Mouse (Mus musculus) erythroblast, embryonic 14.5 days (primary cell): Measurements from ENCODE around the gene Rbms3.

Experiments
- GATA1 ChIP-seq: IDR thresholded peaks from 2 replicates; pipeline ENCODE4 v1.6.1; 2012; ENCODE audit warnings: low read length, inconsistent platforms, mixed read lengths
- TAL1 ChIP-seq: IDR thresholded peaks from 3 replicates; pipeline ENCODE4 v1.6.1; 2012; ENCODE audit warnings: low read length, inconsistent platforms, mixed read lengths

DNA sequence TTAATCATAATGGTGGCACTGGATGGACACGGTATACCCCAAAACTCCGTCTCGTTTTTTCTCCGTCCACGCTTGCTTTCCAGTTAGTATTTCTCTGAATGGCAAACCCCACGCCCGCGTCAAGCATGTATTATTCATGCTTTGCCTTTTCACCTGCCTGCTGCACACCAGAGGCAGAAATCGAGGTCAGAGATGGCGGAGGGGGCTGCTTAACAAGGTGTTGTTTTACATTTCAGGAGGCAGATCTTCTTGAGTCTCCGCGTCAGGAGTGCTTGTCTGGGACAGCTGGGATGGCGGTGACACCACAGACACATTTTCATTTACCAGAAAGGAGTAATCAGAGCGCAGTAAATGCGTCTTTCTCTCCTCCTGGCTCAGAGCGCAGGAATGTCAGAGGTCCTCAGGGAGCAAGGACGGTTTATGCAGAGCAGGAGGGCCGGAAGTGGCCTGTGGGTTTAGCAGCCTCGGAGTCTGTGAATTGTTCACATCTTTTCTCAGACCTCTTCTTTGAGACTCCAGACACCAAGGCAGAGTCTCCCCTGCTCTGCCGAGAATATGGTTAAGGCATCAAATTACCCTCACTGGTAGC is 475.9 kb downstream of the Rbms3 start:
- TF ChIP-seq TAL1 (no peak), GATA1 (no peak)
